Mouse (Mus musculus) midbrain, embryonic 10.5 days (tissue): ENCODE results near the gene Atp6v0a2. TPM values are rescaled to one million over a fixed set of nuclear protein-coding genes. Genes with fewer than 3 reads are reported as not detected.

ENCODE experiments used
- polyA plus RNA-seq: library from polyadenylated mRNA; unstranded; fragments of >200 nt; fragmentation: Nextera tagmentation; extraction: Ambion mirVana; gene quantifications from 2 replicates; pipeline ENCODE4 v1.2.1, GENCODE M21; 2016

Gene Atp6v0a2
- polyA plus RNA-seq, 1 experiment from 2014 or later = 46.6 TPM

Other genes with a start within 250 kb of the Atp6v0a2 start
- gene Sbno1, start 202.6 kb upstream of the Atp6v0a2 start, polyA plus RNA-seq = 90.3 and 94.8 TPM in 2 replicates
- gene Kmt5a, start 188.6 kb upstream of the Atp6v0a2 start, polyA plus RNA-seq = 36.3 and 37.5 TPM in 2 replicates
- 22.4 and 24.9 TPM in 2 replicates for gene Rilpl2, start 150.2 kb upstream of the Atp6v0a2 start, polyA plus RNA-seq
- gene Snrnp35, start 145.4 kb upstream of the Atp6v0a2 start, polyA plus RNA-seq = 35.1 and 35.5 TPM in 2 replicates
- gene Rilpl1, start 97.2 kb upstream of the Atp6v0a2 start, polyA plus RNA-seq = 20.2 and 22.7 TPM in 2 replicates
- 466 and 495 TPM in 2 replicates for gene Tmed2, start 87.9 kb upstream of the Atp6v0a2 start, polyA plus RNA-seq
- 18.4 and 19.1 TPM in 2 replicates for gene Ddx55, start 75.7 kb upstream of the Atp6v0a2 start, polyA plus RNA-seq
- 86.7 and 86.9 TPM in 2 replicates for gene Eif2b1, start 49.4 kb upstream of the Atp6v0a2 start, polyA plus RNA-seq
- 96.4 and 98.9 TPM in 2 replicates for gene Gtf2h3, start 49.4 kb upstream of the Atp6v0a2 start, polyA plus RNA-seq
- 0.02 and 0.05 TPM in 2 replicates for gene Dnah10, start 96.5 kb downstream of the Atp6v0a2 start, polyA plus RNA-seq
- gene Ccdc92, start 233.8 kb downstream of the Atp6v0a2 start, polyA plus RNA-seq = 12.1 and 13.8 TPM in 2 replicates
- gene Zfp664, start 234.1 kb downstream of the Atp6v0a2 start, polyA plus RNA-seq = 155 and 159 TPM in 2 replicates